Mouse (Mus musculus): ENCODE measurements around the gene L3mbtl3.

- TF ChIP-seq EP300 (IDR thresholded peaks at IDR 0.05; ENCODE audit: low read depth) = no peak
- TF ChIP-seq CTCF (IDR thresholded peaks at IDR 0.05; ENCODE audit: low read depth) = no peak
Measured at GRCm38 (mm10) chr10:26244466-26244865, 131.3 kb downstream of the L3mbtl3 start.

All from liver, postnatal 0 days (tissue).